Mouse (Mus musculus) cortical plate, adult 2 months (tissue): ENCODE data around the gene Tas2r144.

Experiments used
- CTCF ChIP-seq: fragments of 200-500 bp; IDR thresholded peaks from 2 replicates; pipeline ENCODE4 v1.5.1; 2011; ENCODE audit warnings: mild to moderate bottlenecking, control low read depth, low read length; ENCODE audit not compliant: insufficient read depth; ENCODE audit errors: extremely low read depth
- POLR2A ChIP-seq: fragments of 200-500 bp; IDR thresholded peaks from 2 replicates; pipeline ENCODE4 v1.6.1; 2011; ENCODE audit warnings: mild to moderate bottlenecking, low read length, control low read depth; ENCODE audit not compliant: insufficient read depth; ENCODE audit errors: extremely low read depth

DNA sequence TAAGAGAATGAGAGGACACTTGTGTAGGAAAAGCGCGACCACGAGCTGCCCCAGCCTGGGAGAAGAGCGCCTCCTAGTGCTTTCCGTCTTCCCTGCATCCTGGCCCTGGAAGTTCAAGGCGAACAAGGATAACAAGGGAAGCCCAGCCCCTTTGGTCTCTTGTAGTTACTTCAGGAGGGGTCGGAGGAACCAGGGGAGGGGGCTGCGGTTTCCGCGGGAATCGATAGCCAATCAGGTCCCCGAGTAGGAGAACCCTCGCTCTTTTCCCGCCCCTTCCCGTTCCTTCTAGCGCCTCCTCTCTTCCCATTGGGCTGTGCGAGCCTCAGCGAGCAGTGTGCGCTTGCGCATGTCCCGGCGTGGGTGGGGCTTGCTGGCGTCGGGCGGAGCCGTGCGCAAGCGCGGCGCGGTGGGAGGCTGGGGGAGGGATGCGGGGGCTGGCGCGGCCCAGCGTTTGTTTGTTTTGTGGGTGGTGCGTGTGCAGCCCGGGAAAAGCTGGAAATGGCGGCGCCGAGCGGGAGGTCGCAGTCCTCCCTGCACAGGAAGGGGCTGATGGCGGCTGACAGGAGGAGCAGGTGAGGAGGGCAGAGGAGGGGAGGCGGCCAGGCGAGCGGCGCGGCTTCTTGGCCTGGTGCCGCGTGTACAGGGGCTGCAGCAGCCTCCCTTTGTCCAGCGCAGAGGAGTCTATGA is 49.6 kb downstream of the Tas2r144 start, which contains the start of gene Casp2:
- TF ChIP-seq POLR2A (peak; percentile 53; the same call in 1 of the 2 replicates), CTCF (peak; percentile 93)
